Comparison of ENCODE assay signal across 26 mouse cellular contexts in the genomic region with DNA sequence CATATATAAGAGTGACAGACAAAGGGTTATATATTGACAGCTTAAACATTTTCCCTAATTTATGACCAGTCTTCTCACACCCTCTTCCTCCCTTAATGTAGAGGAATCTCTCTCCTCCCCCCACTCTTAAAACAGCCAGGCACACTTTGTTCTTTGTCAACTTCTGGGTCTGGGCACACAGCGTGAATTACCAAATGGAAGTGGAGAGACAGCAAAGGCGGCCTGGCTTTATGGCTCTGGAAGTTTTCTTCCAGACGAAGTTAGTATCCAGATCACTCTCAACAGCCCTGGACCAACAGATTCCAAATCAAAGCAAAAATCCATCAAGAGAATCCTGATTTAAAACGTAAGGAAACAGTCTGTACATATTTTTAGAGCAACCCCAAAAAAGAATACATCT.
A peak's percentile ranks its signal among the peaks of the same experiment; 100 is the strongest.
DNase-seq lines count a peak whose midpoint lies in the region; ATAC-seq and TF ChIP-seq lines count a peak whose summit lies in the region.
"Had no signal": no experiment of that assay in that cellular context is flagged by ENCODE, and none has a peak within 500 bp of the region (broad histone marks: within the 10 kb centered on the region; RNA-seq: fewer than 3 reads in every experiment).

No protein-coding gene starts in this region.

- WGBS in lung, postnatal 0 days = 44% methylated on average over 4 of the region's 4 CpGs
- WGBS in lung, adult 2 months = 67% methylated on average over 4 of the region's 4 CpGs
- WGBS in forebrain, embryonic 16.5 days = 82% methylated on average over 4 of the region's 4 CpGs

- TF ChIP-seq POLR2A in lung, adult 2 months (IDR thresholded peaks at IDR 0.05; ENCODE audit: borderline replicate concordance, extremely low read depth, low read depth, low read length) = no peak

- no peaks in the 10 kb centered on the region for H3K9me3 ChIP-seq in lung, postnatal 0 days (ENCODE audit: low read length)
- no peaks in the 10 kb centered on the region for H3K9me3 ChIP-seq in forebrain, embryonic 16.5 days (ENCODE audit: control insufficient read depth, low read length)
- H3K9me3 ChIP-seq: embryonic facial prominence, embryonic 12.5 days; hindbrain, embryonic 13.5 days; lung, embryonic 15.5 days; neural tube, embryonic 13.5 days had no signal

- H3K36me3 ChIP-seq in lung, postnatal 0 days (ENCODE audit: insufficient read depth, low read length) = no peaks in the 10 kb centered on the region
- no peaks in the 10 kb centered on the region for H3K36me3 ChIP-seq in forebrain, embryonic 16.5 days (ENCODE audit: control insufficient read depth, insufficient read depth)
- H3K36me3 ChIP-seq: embryonic facial prominence, embryonic 12.5 days; hindbrain, embryonic 13.5 days; lung, embryonic 15.5 days; neural tube, embryonic 13.5 days had no signal

- peak; percentile 36 to 51 for DNase-seq in heart, adult 18-20 months
- no peak for DNase-seq in heart, postnatal 10 days
- DNase-seq in lung, postnatal 0 days (ENCODE audit: low spot score) = peak; percentile 67
- no peak for DNase-seq in lung, adult 2 months
- peak; percentile 42 for DNase-seq in lung, postnatal 25 days (ENCODE audit: low spot score)
- DNase-seq: adrenal gland, adult 2 months; B cell, adult 2 months; cerebellum, adult 8-10 months; cerebellum, postnatal 25 days; forebrain, postnatal 0 days; gastrocnemius, postnatal 14 days; heart, postnatal 4 days; kidney, adult 8-10 months; kidney, postnatal 10 days; layer of hippocampus, adult 9-11 months; liver; right cerebral cortex, postnatal 4 days had no signal

- TF ChIP-seq EP300 in lung, postnatal 0 days (IDR thresholded peaks at IDR 0.05) = peak; percentile 58; the same call in 1 of the 2 replicates

- no peak for TF ChIP-seq CTCF in lung, postnatal 0 days (IDR thresholded peaks at IDR 0.05)
- TF ChIP-seq CTCF in lung, adult 2 months (IDR thresholded peaks at IDR 0.05; ENCODE audit: insufficient read depth, low read length) = no peak

- no peak overlapping the region for H3K4me2 ChIP-seq in lung, postnatal 0 days (replicated peaks; ENCODE audit: low read depth, low read length)
- no peak overlapping the region for H3K4me2 ChIP-seq in forebrain, embryonic 16.5 days (ENCODE audit: low read length)
- H3K4me2 ChIP-seq: embryonic facial prominence, embryonic 12.5 days; hindbrain, embryonic 13.5 days; lung, embryonic 15.5 days; midbrain, embryonic 11.5 days; neural tube, embryonic 13.5 days had no signal

- no peak overlapping the region for H3K9ac ChIP-seq in lung, postnatal 0 days (replicated peaks; ENCODE audit: low read depth)
- no peak overlapping the region for H3K9ac ChIP-seq in forebrain, embryonic 16.5 days (replicated peaks; ENCODE audit: low read depth, low read length)
- H3K9ac ChIP-seq: embryonic facial prominence, embryonic 12.5 days; forebrain, postnatal 0 days; hindbrain, embryonic 13.5 days; liver, embryonic 14.5 days; lung, embryonic 15.5 days; neural tube, embryonic 13.5 days had no signal

- no peaks in the 10 kb centered on the region for H3K4me1 ChIP-seq in lung, postnatal 0 days (ENCODE audit: insufficient read depth, low read depth, low read length)
- 0 out of 2 replicates have a peak, but pooled peaks cover 3% of the 10 kb centered on the region for H3K4me1 ChIP-seq in lung, adult 2 months (ENCODE audit: control insufficient read depth, insufficient read depth, low read length)
- peaks cover 6% of the 10 kb centered on the region for H3K4me1 ChIP-seq in forebrain, embryonic 16.5 days (replicated peaks; ENCODE audit: control insufficient read depth, insufficient read depth, low read length)
- H3K4me1 ChIP-seq: embryonic facial prominence, embryonic 12.5 days; lung, embryonic 15.5 days; neural tube, embryonic 13.5 days had no signal

- H3K27ac ChIP-seq in lung, postnatal 0 days (ENCODE audit: low read length) = peak overlapping the region; percentile 62
- no peak overlapping the region for H3K27ac ChIP-seq in forebrain, embryonic 16.5 days (ENCODE audit: low read length)
- H3K27ac ChIP-seq: embryonic facial prominence, embryonic 12.5 days; hindbrain, embryonic 13.5 days; liver, embryonic 14.5 days; lung, embryonic 15.5 days; neural tube, embryonic 13.5 days had no signal

- H3K4me3 ChIP-seq in lung, postnatal 0 days (ENCODE audit: low read depth, low read length) = no peak overlapping the region
- no peak overlapping the region for H3K4me3 ChIP-seq in lung, adult 2 months (replicated peaks; ENCODE audit: extremely low read depth, low read depth, low read length)
- H3K4me3 ChIP-seq in forebrain, embryonic 16.5 days (replicated peaks; ENCODE audit: low read length) = no peak overlapping the region
- H3K4me3 ChIP-seq: embryonic facial prominence, embryonic 12.5 days; erythroblast, embryonic 14.5 days; hindbrain, embryonic 13.5 days; lung, embryonic 15.5 days; neural tube, embryonic 13.5 days had no signal

- intact Hi-C loops in heart, postnatal 10 days (cut with DNase I) = no loop called here

- peak; percentile 4; the same call in 1 of the 2 replicates for ATAC-seq in lung, postnatal 0 days
- ATAC-seq in forebrain, embryonic 16.5 days = no peak
- ATAC-seq: forebrain, postnatal 0 days; intestine, embryonic 16.5 days had no signal

- no peaks in the 10 kb centered on the region for H3K27me3 ChIP-seq in lung, postnatal 0 days (replicated peaks; ENCODE audit: insufficient read depth, low read length)
- H3K27me3 ChIP-seq in forebrain, embryonic 16.5 days (replicated peaks; ENCODE audit: control insufficient read depth, insufficient read depth, low read length) = no peaks in the 10 kb centered on the region
- H3K27me3 ChIP-seq: embryonic facial prominence, embryonic 12.5 days; hindbrain, embryonic 13.5 days; lung, embryonic 15.5 days; neural tube, embryonic 13.5 days had no signal

Comparison
In these comparisons a context has a peak if more than half of its experiments do, and no peak if none do; other contexts are left out.
1. DNase-seq: peak in heart, adult 18-20 months (2 of 2), lung, postnatal 0 days (single experiment) and lung, postnatal 25 days (single experiment); none in heart, postnatal 10 days (0 of 2) and lung, adult 2 months (single experiment).